Mouse (Mus musculus) spleen, postnatal 0 days (tissue): ENCODE measurements around the gene Ifnk. TPM values are rescaled to one million over a fixed set of nuclear protein-coding genes. Genes with fewer than 3 reads are reported as not detected.

Experiments
- polyA plus RNA-seq: library from polyadenylated mRNA; unstranded; fragments of >200 nt; fragmentation: Nextera tagmentation; extraction: Ambion mirVana; gene quantifications from 2 replicates; pipeline ENCODE4 v1.2.1, GENCODE M21; 2015

The Ifnk gene
- polyA plus RNA-seq, result 0.39 and 0.41 TPM in 2 replicates

DNA sequence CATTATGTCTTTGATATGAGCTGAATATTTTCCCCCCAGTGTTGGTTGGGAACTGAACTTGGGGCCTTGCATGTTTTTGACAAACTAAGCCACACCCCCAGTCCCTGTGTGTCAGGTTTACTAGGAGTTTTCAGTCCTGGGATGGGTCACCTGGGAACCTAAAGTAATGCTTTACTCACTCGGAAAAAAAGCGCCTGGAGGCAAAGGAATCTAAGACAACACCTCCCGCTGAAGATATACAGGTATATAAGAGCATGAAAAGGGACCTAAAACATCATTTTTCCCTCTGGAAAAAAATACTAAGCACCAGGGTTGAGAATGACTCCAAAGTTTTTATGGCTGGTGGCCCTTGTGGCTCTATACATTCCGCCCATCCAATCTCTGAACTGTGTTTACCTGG, at the start of gene Ifnk:
Ifnk (plus strand) TSS at position 301 of the 400 bp plus-strand sequence.

DNA sequence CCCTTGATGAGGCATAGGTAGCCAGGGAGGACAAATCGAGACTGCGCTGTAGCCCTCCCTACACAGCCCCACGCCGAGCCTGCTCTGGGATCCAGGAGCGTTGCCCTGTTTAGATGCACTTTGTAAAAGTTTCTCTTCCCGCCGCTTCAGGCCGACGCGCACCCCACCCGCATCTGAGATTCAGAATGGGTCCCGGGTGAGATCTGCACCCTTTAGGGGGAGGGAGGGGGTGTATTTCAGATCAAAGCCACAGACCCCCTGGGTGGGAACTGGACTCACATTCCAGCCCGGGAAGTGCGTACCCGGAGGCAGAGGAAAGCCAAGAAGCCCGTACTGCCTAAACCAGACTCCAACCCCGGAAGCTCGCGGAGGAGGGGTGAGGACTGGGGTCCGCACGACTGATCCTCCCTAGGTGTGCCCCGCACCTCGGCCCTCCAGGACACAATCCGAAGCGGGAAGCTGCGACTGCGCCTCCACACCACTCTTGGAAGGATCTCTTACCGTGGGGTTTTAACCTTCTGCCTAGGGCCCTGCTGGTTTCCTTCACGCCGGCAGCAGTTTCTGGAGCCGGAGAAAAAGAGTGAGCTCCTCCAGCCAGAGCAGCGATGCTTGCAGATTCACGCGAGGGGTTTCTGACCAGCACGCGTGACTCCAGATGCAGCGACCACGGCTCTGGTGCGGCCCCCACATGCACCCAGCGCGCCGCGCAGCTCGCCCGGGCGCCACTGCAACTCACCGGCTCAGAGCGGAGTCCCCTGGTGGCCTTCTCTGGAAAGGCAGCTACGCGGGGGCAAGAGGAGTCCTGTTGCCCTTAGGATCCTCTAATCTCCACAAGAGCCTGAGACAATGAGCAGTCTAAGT, 5.1 kb downstream of the Ifnk start, which contains the start of gene Mob3b:
Mob3b (minus strand) TSS at position 734 of the 861 bp plus-strand sequence.

Other genes starting within 250 kb of the Ifnk start
- 7.2 and 9.0 TPM in 2 replicates for gene Mob3b, start 5.4 kb downstream of the Ifnk start, polyA plus RNA-seq
- gene C9orf72, start 74.1 kb downstream of the Ifnk start, polyA plus RNA-seq, result 5.5 and 6.9 TPM in 2 replicates